Mouse (Mus musculus): ENCODE data around the gene Rbfox3. TPM values are rescaled to one million over a fixed set of nuclear protein-coding genes. Genes with fewer than 3 reads are reported as not detected.

Gene Rbfox3
- polyA plus RNA-seq, 1 experiment from 2014 or later = 6.9 TPM

- WGBS = 69% methylated on average over 8 of the region's 8 CpGs
- H3K4me2 ChIP-seq (ENCODE audit: low read depth, low read length, severe bottlenecking) = no peak overlapping the region
- H3K4me1 ChIP-seq (replicated peaks; ENCODE audit: control insufficient read depth, insufficient read depth, low read length) = no peaks in the 10 kb centered on the region; the same call in 1 of the 2 replicates
- no peak overlapping the region for H3K4me3 ChIP-seq (ENCODE audit: low read depth, low read length)
- H3K27ac ChIP-seq (ENCODE audit: low read depth, low read length) = no peak overlapping the region
- H3K9ac ChIP-seq (ENCODE audit: low read length) = no peak overlapping the region
- DNase-seq (ENCODE audit: low spot score) (no peak), ATAC-seq (replicated peaks; ENCODE audit: low FRiP score) (no peak)
- no peaks in the 10 kb centered on the region for H3K36me3 ChIP-seq (ENCODE audit: control insufficient read depth, insufficient read depth, low read length)
- H3K9me3 ChIP-seq (ENCODE audit: control insufficient read depth, low read length) = no peaks in the 10 kb centered on the region
- H3K27me3 ChIP-seq (ENCODE audit: control insufficient read depth, insufficient read depth, low read length) = no peaks in the 10 kb centered on the region
Observed at GRCm38 (mm10) chr11:118723166-118723565, 188.2 kb downstream of the Rbfox3 start.

- Histone ChIP-seq H3K4me2 (ENCODE audit: low read depth, low read length, severe bottlenecking) (no peak overlapping the region), H3K9ac (ENCODE audit: low read length) (no peak overlapping the region), H3K4me3 (ENCODE audit: low read depth, low read length) (no peak overlapping the region), H3K36me3 (ENCODE audit: control insufficient read depth, insufficient read depth, low read length) (no peaks in the 10 kb centered on the region), H3K27me3 (ENCODE audit: control insufficient read depth, insufficient read depth, low read length) (no peaks in the 10 kb centered on the region), H3K4me1 (replicated peaks; ENCODE audit: control insufficient read depth, insufficient read depth, low read length) (no peaks in the 10 kb centered on the region), H3K9me3 (ENCODE audit: control insufficient read depth, low read length) (no peaks in the 10 kb centered on the region), H3K27ac (ENCODE audit: low read depth, low read length) (no peak overlapping the region)
- ATAC-seq (replicated peaks; ENCODE audit: low FRiP score) (no peak), DNase-seq (ENCODE audit: low spot score) (no peak)
- WGBS = 59% methylated on average over 6 of the region's 6 CpGs
Observed at GRCm38 (mm10) chr11:118721898-118722297, 189.5 kb downstream of the Rbfox3 start.

- 87% methylated on average over 26 of the region's 26 CpGs for WGBS
- no peak overlapping the region for H3K27ac ChIP-seq (ENCODE audit: low read depth, low read length)
- ATAC-seq (replicated peaks; ENCODE audit: low FRiP score) = no peak
- no peak overlapping the region for H3K4me3 ChIP-seq (ENCODE audit: low read depth, low read length)
- DNase-seq (ENCODE audit: low spot score) = no peak
- no peaks in the 10 kb centered on the region for H3K9me3 ChIP-seq (ENCODE audit: control insufficient read depth, low read length)
- no peaks in the 10 kb centered on the region for H3K36me3 ChIP-seq (ENCODE audit: control insufficient read depth, insufficient read depth, low read length)
- H3K4me2 ChIP-seq (ENCODE audit: low read depth, low read length, severe bottlenecking) = no peak overlapping the region
- no peak overlapping the region for H3K9ac ChIP-seq (ENCODE audit: low read length)
- no peaks in the 10 kb centered on the region for H3K4me1 ChIP-seq (replicated peaks; ENCODE audit: control insufficient read depth, insufficient read depth, low read length)
- H3K27me3 ChIP-seq (ENCODE audit: control insufficient read depth, insufficient read depth, low read length) = no peaks in the 10 kb centered on the region
Observed at GRCm38 (mm10) chr11:118714601-118715524, 196.5 kb downstream of the Rbfox3 start.

DNA sequence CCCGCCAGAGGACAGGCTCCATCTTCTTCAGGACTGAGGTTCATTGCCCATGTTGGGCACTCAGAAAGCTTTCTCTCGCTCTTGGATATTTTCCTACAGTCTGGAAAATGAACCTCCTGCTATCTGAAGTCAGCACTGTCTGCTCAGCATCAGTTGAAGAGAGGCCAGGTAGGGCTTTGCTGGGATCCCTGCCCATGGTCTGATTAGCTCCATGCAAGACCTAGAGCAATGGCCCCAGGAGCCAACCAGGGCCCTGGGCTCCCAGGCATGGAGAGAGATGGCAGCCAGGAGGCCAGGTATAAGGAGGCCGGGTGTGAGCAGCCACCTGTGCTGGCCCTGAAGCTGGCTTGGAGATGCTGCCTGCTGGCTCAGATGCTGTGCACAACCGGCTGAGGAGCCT lies 198.6 kb downstream of the Rbfox3 start:
- DNase-seq (ENCODE audit: low spot score) = no peak
- Histone ChIP-seq H3K27ac (ENCODE audit: low read depth, low read length) (no peak overlapping the region), H3K36me3 (ENCODE audit: control insufficient read depth, insufficient read depth, low read length) (no peaks in the 10 kb centered on the region), H3K4me1 (replicated peaks; ENCODE audit: control insufficient read depth, insufficient read depth, low read length) (no peaks in the 10 kb centered on the region), H3K27me3 (ENCODE audit: control insufficient read depth, insufficient read depth, low read length) (no peaks in the 10 kb centered on the region), H3K9ac (ENCODE audit: low read length) (no peak overlapping the region), H3K4me2 (ENCODE audit: low read depth, low read length, severe bottlenecking) (no peak overlapping the region), H3K9me3 (ENCODE audit: control insufficient read depth, low read length) (no peaks in the 10 kb centered on the region), H3K4me3 (ENCODE audit: low read depth, low read length) (no peak overlapping the region)
- no peak for ATAC-seq (replicated peaks; ENCODE audit: low FRiP score)
- WGBS = 71% methylated on average over 4 of the region's 4 CpGs

DNA sequence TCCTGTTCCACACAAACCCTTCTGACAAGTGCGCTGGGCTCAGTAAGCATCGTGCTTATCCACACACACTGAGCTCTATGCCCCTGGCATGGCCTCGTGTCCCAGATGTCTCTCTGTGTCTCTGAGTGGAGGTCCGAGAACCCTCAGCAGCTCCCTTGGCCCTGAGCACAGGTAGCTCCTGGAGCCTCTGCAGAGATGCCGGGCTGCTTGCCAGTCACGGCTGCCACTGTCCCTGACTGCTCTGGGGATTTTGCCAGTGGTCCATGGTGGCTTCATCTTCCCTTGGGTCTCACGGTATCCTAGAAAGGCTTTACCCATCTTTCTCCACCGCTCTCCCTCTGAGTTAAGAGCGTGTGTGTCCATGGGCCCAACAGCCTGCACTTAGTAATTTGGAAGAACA lies 199.3 kb downstream of the Rbfox3 start:
- no peak overlapping the region for H3K27ac ChIP-seq (ENCODE audit: low read depth, low read length)
- no peaks in the 10 kb centered on the region for H3K4me1 ChIP-seq (replicated peaks; ENCODE audit: control insufficient read depth, insufficient read depth, low read length)
- H3K4me3 ChIP-seq (ENCODE audit: low read depth, low read length) = no peak overlapping the region
- H3K36me3 ChIP-seq (ENCODE audit: control insufficient read depth, insufficient read depth, low read length) = no peaks in the 10 kb centered on the region
- H3K4me2 ChIP-seq (ENCODE audit: low read depth, low read length, severe bottlenecking) = no peak overlapping the region
- ATAC-seq (replicated peaks; ENCODE audit: low FRiP score) (no peak), DNase-seq (ENCODE audit: low spot score) (no peak)
- H3K27me3 ChIP-seq (ENCODE audit: control insufficient read depth, insufficient read depth, low read length) = no peaks in the 10 kb centered on the region
- no peak overlapping the region for H3K9ac ChIP-seq (ENCODE audit: low read length)
- 81% methylated on average over 9 of the region's 9 CpGs for WGBS
- H3K9me3 ChIP-seq (ENCODE audit: control insufficient read depth, low read length) = no peaks in the 10 kb centered on the region

DNA sequence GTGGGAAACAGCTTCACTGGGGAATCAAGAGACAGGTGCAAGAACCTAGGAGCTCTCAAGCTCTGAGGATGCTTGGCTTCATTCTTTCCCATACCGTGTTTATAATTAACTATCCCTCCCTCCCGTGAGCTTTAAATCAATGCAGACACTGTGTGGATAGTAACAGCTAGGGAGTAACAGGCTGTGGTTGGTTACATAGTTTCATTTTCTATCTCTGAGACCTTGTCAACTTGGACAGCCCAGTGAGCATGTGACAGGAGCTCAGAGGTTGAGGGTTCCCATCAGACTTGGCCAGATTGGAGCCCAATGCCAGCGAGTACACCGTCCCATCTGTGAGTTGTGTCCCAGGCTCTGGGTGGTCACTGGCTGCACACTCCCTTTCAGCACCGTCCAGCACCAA lies 201.4 kb downstream of the Rbfox3 start:
- H3K4me3 ChIP-seq (ENCODE audit: low read depth, low read length) = no peak overlapping the region
- H3K4me2 ChIP-seq (ENCODE audit: low read depth, low read length, severe bottlenecking) = no peak overlapping the region
- WGBS = 88% methylated on average over 5 of the region's 5 CpGs
- H3K27ac ChIP-seq (ENCODE audit: low read depth, low read length) = no peak overlapping the region
- H3K36me3 ChIP-seq (ENCODE audit: control insufficient read depth, insufficient read depth, low read length) = no peaks in the 10 kb centered on the region
- no peak for DNase-seq (ENCODE audit: low spot score)
- H3K27me3 ChIP-seq (ENCODE audit: control insufficient read depth, insufficient read depth, low read length) = no peaks in the 10 kb centered on the region
- no peaks in the 10 kb centered on the region for H3K9me3 ChIP-seq (ENCODE audit: control insufficient read depth, low read length)
- no peaks in the 10 kb centered on the region for H3K4me1 ChIP-seq (replicated peaks; ENCODE audit: control insufficient read depth, insufficient read depth, low read length)
- ATAC-seq (replicated peaks; ENCODE audit: low FRiP score) = no peak
- no peak overlapping the region for H3K9ac ChIP-seq (ENCODE audit: low read length)

GRCm38 (mm10) chr11:118696226-118696930 lies 215.0 kb downstream of the Rbfox3 start:
- no peak for DNase-seq (ENCODE audit: low spot score)
- WGBS = 64% methylated on average over 16 of the region's 16 CpGs

GRCm38 (mm10) chr11:118693276-118693675 lies 218.1 kb downstream of the Rbfox3 start:
- no peak for ATAC-seq (replicated peaks; ENCODE audit: low FRiP score)
- Histone ChIP-seq H3K4me1 (replicated peaks; ENCODE audit: control insufficient read depth, insufficient read depth, low read length) (no peaks in the 10 kb centered on the region), H3K9me3 (ENCODE audit: control insufficient read depth, low read length) (no peaks in the 10 kb centered on the region), H3K4me3 (ENCODE audit: low read depth, low read length) (no peak overlapping the region), H3K27me3 (ENCODE audit: control insufficient read depth, insufficient read depth, low read length) (no peaks in the 10 kb centered on the region), H3K9ac (ENCODE audit: low read length) (no peak overlapping the region), H3K4me2 (ENCODE audit: low read depth, low read length, severe bottlenecking) (no peak overlapping the region), H3K27ac (ENCODE audit: low read depth, low read length) (no peak overlapping the region), H3K36me3 (ENCODE audit: control insufficient read depth, insufficient read depth, low read length) (no peaks in the 10 kb centered on the region)
- no peak for DNase-seq (ENCODE audit: low spot score)
- WGBS = 89% methylated on average over 7 of the region's 7 CpGs

More at GRCm38 (mm10) chr11:118696226-118696930, 215.0 kb downstream of the Rbfox3 start:
- Histone ChIP-seq H3K27me3 (ENCODE audit: control insufficient read depth, insufficient read depth, low read length) (no peaks in the 10 kb centered on the region), H3K9me3 (ENCODE audit: control insufficient read depth, low read length) (no peaks in the 10 kb centered on the region), H3K4me1 (replicated peaks; ENCODE audit: control insufficient read depth, insufficient read depth, low read length) (no peaks in the 10 kb centered on the region), H3K9ac (ENCODE audit: low read length) (no peak overlapping the region; the same call in 1 of the 2 replicates), H3K27ac (ENCODE audit: low read depth, low read length) (no peak overlapping the region), H3K36me3 (ENCODE audit: control insufficient read depth, insufficient read depth, low read length) (no peaks in the 10 kb centered on the region), H3K4me2 (ENCODE audit: low read depth, low read length, severe bottlenecking) (no peak overlapping the region), H3K4me3 (ENCODE audit: low read depth, low read length) (no peak overlapping the region)
- ATAC-seq (replicated peaks; ENCODE audit: low FRiP score) = no peak

All from forebrain, embryonic 11.5 days (tissue).